13 mouse cellular contexts compared by ENCODE assay signal in the genomic region with DNA sequence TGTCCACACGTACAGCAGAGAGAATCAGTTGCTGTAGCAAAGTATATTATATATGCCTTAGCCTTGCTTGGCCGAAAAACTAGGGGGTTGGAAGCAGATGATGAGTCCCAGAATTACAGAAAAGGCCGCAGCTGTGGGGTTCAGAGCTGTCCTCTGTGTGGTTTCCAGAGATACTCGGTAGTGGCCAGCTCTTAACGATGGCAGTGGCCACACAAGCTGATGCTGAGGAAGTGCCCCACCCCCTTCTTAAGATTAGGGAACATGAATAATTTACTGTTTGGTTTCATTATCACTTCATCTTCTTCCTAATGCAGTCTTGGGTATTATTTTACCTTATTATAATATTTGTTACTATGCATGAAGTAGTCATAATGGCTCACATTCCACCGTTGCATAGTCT.
DNase-seq lines count a peak whose midpoint lies in the region; ATAC-seq and TF ChIP-seq lines count a peak whose summit lies in the region.
"Had no signal": no experiment of that assay in that cellular context is flagged by ENCODE, and none has a peak within 500 bp of the region (broad histone marks: within the 10 kb centered on the region; RNA-seq: fewer than 3 reads in every experiment).

No protein-coding gene starts in this region.

- no peak for ATAC-seq in embryonic facial prominence, embryonic 13.5 days (ENCODE audit: insufficient number of reproducible peaks, insufficient read depth, low FRiP score, low TSS enrichment, low read depth)
- peak; percentile 55; the same call in 1 of the 2 replicates for ATAC-seq in midbrain, embryonic 13.5 days
- ATAC-seq in midbrain, embryonic 16.5 days = no peak
- no peak for ATAC-seq in intestine, embryonic 15.5 days
- ATAC-seq in stomach, postnatal 0 days (ENCODE audit: low FRiP score, low TSS enrichment) = no peak

- DNase-seq in embryonic facial prominence, embryonic 10.5 days (ENCODE audit: low spot score) = no peak
- DNase-seq in stomach, postnatal 0 days (ENCODE audit: low spot score) = no peak
- DNase-seq in left cerebral cortex, adult 11 months (ENCODE audit: low spot score) = no peak
- no peak for DNase-seq in heart, postnatal 14 days
- DNase-seq: cerebellum, adult 2 months; heart, adult 11 months; kidney, adult 9 months had no signal

- H3K4me1 ChIP-seq in embryonic facial prominence, embryonic 13.5 days = peaks cover 31% of the 10 kb centered on the region
- peaks cover 15% of the 10 kb centered on the region for H3K4me1 ChIP-seq in embryonic facial prominence, embryonic 10.5 days
- H3K4me1 ChIP-seq in midbrain, embryonic 13.5 days (replicated peaks) = peaks cover 38% of the 10 kb centered on the region
- peaks cover 25% of the 10 kb centered on the region for H3K4me1 ChIP-seq in midbrain, embryonic 16.5 days (ENCODE audit: control insufficient read depth, insufficient read depth, low read length)
- H3K4me1 ChIP-seq in intestine, embryonic 15.5 days (replicated peaks) = peaks cover 5% of the 10 kb centered on the region
- no peaks in the 10 kb centered on the region for H3K4me1 ChIP-seq in stomach, postnatal 0 days (replicated peaks; ENCODE audit: control insufficient read depth, insufficient read depth)

- TF ChIP-seq EP300 in stomach, postnatal 0 days (optimal IDR thresholded peaks at IDR 0.05) = no peak

- H3K9me3 ChIP-seq in embryonic facial prominence, embryonic 13.5 days = no peaks in the 10 kb centered on the region
- no peaks in the 10 kb centered on the region for H3K9me3 ChIP-seq in embryonic facial prominence, embryonic 10.5 days
- H3K9me3 ChIP-seq in midbrain, embryonic 13.5 days = no peaks in the 10 kb centered on the region
- no peaks in the 10 kb centered on the region for H3K9me3 ChIP-seq in midbrain, embryonic 16.5 days (replicated peaks; ENCODE audit: control insufficient read depth, low read length, poor library complexity, severe bottlenecking)
- H3K9me3 ChIP-seq in intestine, embryonic 15.5 days = no peaks in the 10 kb centered on the region
- H3K9me3 ChIP-seq in stomach, postnatal 0 days (ENCODE audit: control insufficient read depth, low read length) = no peaks in the 10 kb centered on the region
- H3K9me3 ChIP-seq: neural tube, embryonic 15.5 days had no signal

- H3K36me3 ChIP-seq in embryonic facial prominence, embryonic 13.5 days = peaks cover 21% of the 10 kb centered on the region
- peaks cover 14% of the 10 kb centered on the region; the same call in 1 of the 2 replicates for H3K36me3 ChIP-seq in embryonic facial prominence, embryonic 10.5 days (replicated peaks)
- no peaks in the 10 kb centered on the region for H3K36me3 ChIP-seq in midbrain, embryonic 13.5 days
- H3K36me3 ChIP-seq in midbrain, embryonic 16.5 days (ENCODE audit: control insufficient read depth, insufficient read depth, low read length) = no peaks in the 10 kb centered on the region
- H3K36me3 ChIP-seq in intestine, embryonic 15.5 days = no peaks in the 10 kb centered on the region; the same call in 1 of the 2 replicates
- H3K36me3 ChIP-seq in stomach, postnatal 0 days (ENCODE audit: control insufficient read depth, insufficient read depth, low read length) = peaks cover 5% of the 10 kb centered on the region
- H3K36me3 ChIP-seq: neural tube, embryonic 15.5 days had no signal

- no peak overlapping the region for H3K27ac ChIP-seq in embryonic facial prominence, embryonic 13.5 days
- no peak overlapping the region for H3K27ac ChIP-seq in embryonic facial prominence, embryonic 10.5 days (replicated peaks)
- H3K27ac ChIP-seq in midbrain, embryonic 13.5 days = peak overlapping the region; percentile 70; the same call in 1 of the 2 replicates
- H3K27ac ChIP-seq in midbrain, embryonic 16.5 days (ENCODE audit: low read length) = no peak overlapping the region
- H3K27ac ChIP-seq in intestine, embryonic 15.5 days = peak overlapping the region; percentile 44
- H3K27ac ChIP-seq in stomach, postnatal 0 days (replicated peaks) = 0 out of 2 replicates have a peak overlapping the region, but pooled peaks have one; percentile 30
- H3K27ac ChIP-seq: layer of hippocampus, adult 2 months had no signal

- 51% methylated on average over 6 of the region's 6 CpGs for WGBS in embryonic facial prominence, embryonic 13.5 days
- 78% methylated on average over 6 of the region's 6 CpGs for WGBS in embryonic facial prominence, embryonic 10.5 days
- 43% methylated on average over 6 of the region's 6 CpGs for WGBS in midbrain, embryonic 13.5 days
- 39% methylated on average over 6 of the region's 6 CpGs for WGBS in midbrain, embryonic 16.5 days
- 69% methylated on average over 6 of the region's 6 CpGs for WGBS in intestine, embryonic 15.5 days
- 66% methylated on average over 6 of the region's 6 CpGs for WGBS in stomach, postnatal 0 days

- H3K27me3 ChIP-seq in embryonic facial prominence, embryonic 13.5 days = 0 out of 2 replicates have a peak, but pooled peaks cover 9% of the 10 kb centered on the region
- peaks cover 43% of the 10 kb centered on the region for H3K27me3 ChIP-seq in embryonic facial prominence, embryonic 10.5 days (replicated peaks; ENCODE audit: low read depth, poor library complexity, severe bottlenecking)
- no peaks in the 10 kb centered on the region for H3K27me3 ChIP-seq in midbrain, embryonic 13.5 days
- no peaks in the 10 kb centered on the region for H3K27me3 ChIP-seq in midbrain, embryonic 16.5 days (ENCODE audit: control insufficient read depth, insufficient read depth, low read depth, low read length)
- no peaks in the 10 kb centered on the region for H3K27me3 ChIP-seq in intestine, embryonic 15.5 days (replicated peaks)
- H3K27me3 ChIP-seq in stomach, postnatal 0 days (ENCODE audit: control insufficient read depth, insufficient read depth, low read length) = no peaks in the 10 kb centered on the region
- H3K27me3 ChIP-seq: neural tube, embryonic 15.5 days had no signal

- intact Hi-C loops in heart, postnatal 14 days (cut with DNase I) = no loop called here

- H3K9ac ChIP-seq in embryonic facial prominence, embryonic 13.5 days = no peak overlapping the region
- no peak overlapping the region for H3K9ac ChIP-seq in midbrain, embryonic 13.5 days (replicated peaks)
- H3K9ac ChIP-seq in midbrain, embryonic 16.5 days (ENCODE audit: low read depth, low read length) = no peak overlapping the region
- H3K9ac ChIP-seq in intestine, embryonic 15.5 days = no peak overlapping the region
- H3K9ac ChIP-seq in stomach, postnatal 0 days (ENCODE audit: low read length) = no peak overlapping the region
- H3K9ac ChIP-seq: neural tube, embryonic 15.5 days had no signal

- H3K4me2 ChIP-seq in embryonic facial prominence, embryonic 13.5 days = 0 out of 2 replicates have a peak overlapping the region, but pooled peaks have one; percentile 11
- H3K4me2 ChIP-seq in midbrain, embryonic 13.5 days (replicated peaks) = no peak overlapping the region; the same call in 1 of the 2 replicates
- H3K4me2 ChIP-seq in midbrain, embryonic 16.5 days (ENCODE audit: low read length) = no peak overlapping the region
- no peak overlapping the region for H3K4me2 ChIP-seq in intestine, embryonic 15.5 days (replicated peaks)
- H3K4me2 ChIP-seq in stomach, postnatal 0 days (replicated peaks; ENCODE audit: low read depth) = no peak overlapping the region
- H3K4me2 ChIP-seq: neural tube, embryonic 15.5 days had no signal

- H3K4me3 ChIP-seq in embryonic facial prominence, embryonic 13.5 days = no peak overlapping the region
- no peak overlapping the region for H3K4me3 ChIP-seq in embryonic facial prominence, embryonic 10.5 days
- H3K4me3 ChIP-seq in midbrain, embryonic 13.5 days (replicated peaks) = no peak overlapping the region
- H3K4me3 ChIP-seq in midbrain, embryonic 16.5 days (ENCODE audit: low read depth, low read length) = no peak overlapping the region
- no peak overlapping the region for H3K4me3 ChIP-seq in intestine, embryonic 15.5 days (replicated peaks)
- H3K4me3 ChIP-seq in stomach, postnatal 0 days (ENCODE audit: low read depth, low read length) = no peak overlapping the region
- H3K4me3 ChIP-seq: layer of hippocampus, adult 2 months; neural tube, embryonic 15.5 days had no signal

- TF ChIP-seq CTCF in stomach, postnatal 0 days (IDR thresholded peaks at IDR 0.05; ENCODE audit: low read depth) = no peak

Comparison
In these comparisons a context has a peak if more than half of its experiments do, and no peak if none do; other contexts are left out.
1. H3K27ac ChIP-seq: peak in midbrain, embryonic 13.5 days (single experiment), intestine, embryonic 15.5 days (single experiment) and stomach, postnatal 0 days (single experiment); none in embryonic facial prominence, embryonic 13.5 days (single experiment), embryonic facial prominence, embryonic 10.5 days (single experiment) and midbrain, embryonic 16.5 days (single experiment).